In the genomic region with DNA sequence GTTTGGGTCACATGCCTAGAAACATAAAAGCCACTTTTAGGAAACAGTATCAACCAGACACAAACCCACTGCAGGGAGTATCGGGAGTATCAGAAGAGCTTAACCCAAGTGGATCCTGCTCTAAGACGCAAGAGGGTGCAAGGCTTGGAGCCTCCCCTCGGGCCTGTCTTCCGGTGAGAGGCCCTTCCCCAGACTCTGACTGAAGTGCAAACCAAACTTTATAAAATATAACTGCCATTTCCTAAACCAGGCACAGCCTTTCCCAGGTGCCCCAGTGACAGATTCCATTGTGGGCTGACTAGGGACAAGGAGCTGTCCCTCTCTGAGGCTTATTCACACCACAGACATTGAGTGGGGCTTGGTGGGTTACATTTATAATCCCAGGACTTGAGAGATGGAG, we compare ENCODE assay signal across 9 mouse cellular contexts. TPM values are rescaled to one million over a fixed set of nuclear protein-coding genes. Genes with fewer than 3 reads are reported as not detected.
DNase-seq lines count a peak whose midpoint lies in the region; ATAC-seq and TF ChIP-seq lines count a peak whose summit lies in the region.
"Had no signal": no experiment of that assay in that cellular context is flagged by ENCODE, and none has a peak within 500 bp of the region (broad histone marks: within the 10 kb centered on the region; RNA-seq: fewer than 3 reads in every experiment).

No protein-coding gene starts in this region.

- no peaks in the 10 kb centered on the region for H3K4me1 ChIP-seq in kidney, adult 2 months (ENCODE audit: control insufficient read depth, insufficient read depth, low read length)
- peaks cover 5% of the 10 kb centered on the region; the same call in 1 of the 2 replicates for H3K4me1 ChIP-seq in embryonic facial prominence, embryonic 14.5 days (ENCODE audit: control insufficient read depth, insufficient read depth, low read length)
- peaks cover 10% of the 10 kb centered on the region for H3K4me1 ChIP-seq in liver, postnatal 0 days (ENCODE audit: insufficient read depth)

- TF ChIP-seq CTCF in kidney, adult 2 months (conservative IDR thresholded peaks at IDR 0.05; ENCODE audit: insufficient read depth, insufficient read length, low read depth, low read length), result no peak
- no peak for TF ChIP-seq CTCF in liver, postnatal 0 days (IDR thresholded peaks at IDR 0.05; ENCODE audit: low read depth)

- H3K36me3 ChIP-seq in kidney, adult 2 months (ENCODE audit: control insufficient read depth, insufficient read depth, low read length), result no peaks in the 10 kb centered on the region
- peaks cover 48% of the 10 kb centered on the region for H3K36me3 ChIP-seq in embryonic facial prominence, embryonic 14.5 days (ENCODE audit: control insufficient read depth, insufficient read depth, low read length)
- no peaks in the 10 kb centered on the region; the same call in 1 of the 2 replicates for H3K36me3 ChIP-seq in liver, postnatal 0 days (replicated peaks; ENCODE audit: insufficient read depth, low read length)

- no peak for TF ChIP-seq POLR2A in kidney, adult 2 months (IDR thresholded peaks at IDR 0.05; ENCODE audit: low read depth, low read length)

- no peak for DNase-seq in kidney, adult 2 months
- DNase-seq in kidney, postnatal 4 days, result no peak
- no peak for DNase-seq in embryonic facial prominence, embryonic 14.5 days (ENCODE audit: low spot score)
- no peak for DNase-seq in liver, postnatal 0 days
- DNase-seq in frontal cortex, adult 2 months (ENCODE audit: extremely low spot score in 1 of 2, low spot score in 1 of 2), result no peak
- no peak for DNase-seq in spleen, postnatal 4 days (ENCODE audit: low spot score in 2 of 2)
- no peak for DNase-seq in right cerebral cortex, postnatal 4 days
- DNase-seq: right cerebral cortex, adult 18-20 months had no signal

- no peaks in the 10 kb centered on the region for H3K27me3 ChIP-seq in kidney, adult 2 months (replicated peaks; ENCODE audit: control insufficient read depth, insufficient read depth, low read length)
- no peaks in the 10 kb centered on the region for H3K27me3 ChIP-seq in embryonic facial prominence, embryonic 14.5 days (replicated peaks; ENCODE audit: control insufficient read depth, insufficient read depth, low read length)
- H3K27me3 ChIP-seq in liver, postnatal 0 days (ENCODE audit: insufficient read depth, low read length), result no peaks in the 10 kb centered on the region

- peak; percentile 29 for ATAC-seq in activated CD4-positive, CD25-positive, alpha-beta regulatory T cell, adult 4 months
- ATAC-seq in embryonic facial prominence, embryonic 14.5 days (ENCODE audit: low read depth), result no peak
- ATAC-seq in liver, postnatal 0 days, result no peak

- 48% methylated on average over 4 of the region's 4 CpGs for WGBS in kidney, adult 2 months
- 66% methylated on average over 4 of the region's 4 CpGs for WGBS in embryonic facial prominence, embryonic 14.5 days
- 37% methylated on average over 4 of the region's 4 CpGs for WGBS in liver, postnatal 0 days (ENCODE audit: insufficient replicate concordance)

- no peak for TF ChIP-seq EP300 in liver, postnatal 0 days (IDR thresholded peaks at IDR 0.05; ENCODE audit: low read depth)

- H3K27ac ChIP-seq in kidney, adult 2 months (ENCODE audit: insufficient read depth, low read depth, low read length), result peak overlapping the region; percentile 57
- H3K27ac ChIP-seq in embryonic facial prominence, embryonic 14.5 days (replicated peaks; ENCODE audit: low read depth, low read length), result no peak overlapping the region
- peak overlapping the region; percentile 85 for H3K27ac ChIP-seq in liver, postnatal 0 days (ENCODE audit: low read depth)

- H3K4me2 ChIP-seq in embryonic facial prominence, embryonic 14.5 days (ENCODE audit: low read depth, low read length), result peak overlapping the region; percentile 28; the same call in 1 of the 2 replicates
- H3K4me2 ChIP-seq in liver, postnatal 0 days (ENCODE audit: low read depth, low read length), result peak overlapping the region; percentile 57; the same call in 1 of the 2 replicates

- no peaks in the 10 kb centered on the region for H3K9me3 ChIP-seq in embryonic facial prominence, embryonic 14.5 days (ENCODE audit: control insufficient read depth, low read length)
- no peaks in the 10 kb centered on the region for H3K9me3 ChIP-seq in liver, postnatal 0 days (ENCODE audit: low read length)

- peak overlapping the region; percentile 5; the same call in 1 of the 2 replicates for H3K9ac ChIP-seq in embryonic facial prominence, embryonic 14.5 days (ENCODE audit: low read depth, low read length)
- peak overlapping the region; percentile 52; the same call in 1 of the 2 replicates for H3K9ac ChIP-seq in liver, postnatal 0 days (replicated peaks)

- H3K4me3 ChIP-seq in kidney, adult 2 months (ENCODE audit: insufficient read depth, low read depth, low read length), result no peak overlapping the region
- H3K4me3 ChIP-seq in embryonic facial prominence, embryonic 14.5 days (ENCODE audit: low read depth, low read length), result no peak overlapping the region
- 0 out of 2 replicates have a peak overlapping the region, but pooled peaks have one; percentile 13 for H3K4me3 ChIP-seq in liver, postnatal 0 days (ENCODE audit: low read depth, low read length)

RNA-seq across cellular contexts. Expression of a gene that starts 38.1 kb away (rescaled TPM):
- 55.3 and 63.4 TPM in 2 replicates for polyA plus RNA-seq in kidney, adult 2 months (2012; rRNA removed)
- 100 to 1,000 TPM; 309 to 317 TPM for polyA plus RNA-seq in activated CD4-positive, CD25-positive, alpha-beta regulatory T cell, adult 4 months (2017; shearing (Covaris generic))
- polyA plus RNA-seq in embryonic facial prominence, embryonic 14.5 days (2014; fragmentation: Nextera tagmentation; extraction: Ambion mirVana), result 51.4 and 52.1 TPM in 2 replicates
- polyA plus RNA-seq in liver, postnatal 0 days (2015; fragmentation: Nextera tagmentation; extraction: Ambion mirVana), result 361 and 373 TPM in 2 replicates
- 15.0 and 17.9 TPM in 2 replicates for polyA plus RNA-seq in frontal cortex, adult 2 months (2012; rRNA removed)
